Mouse (Mus musculus) neural tube, embryonic 11.5 days (tissue): Measurements from ENCODE around the gene Fance. TPM values are rescaled to one million over a fixed set of nuclear protein-coding genes. Genes with fewer than 3 reads are reported as not detected.
"Not testable (repeated sequence)": the region's sequence is repeated elsewhere in the genome, so short reads cannot be mapped to it uniquely, and the experiment has no call there.

ENCODE experiments used
- ATAC-seq: fragments of 200-750 bp; cut with Nextera tagmentation; 2 replicates; pipeline ENCODE4 v1.8.0; 2017; ENCODE audit warnings: moderate number of reproducible peaks, mild to moderate bottlenecking, moderate TSS enrichment, moderate library complexity; ENCODE audit not compliant: insufficient read depth, low FRiP score, low TSS enrichment
- DNase-seq: peaks from one replicate; pipeline ENCODE4 v3.0.0-alpha.2; 2015; ENCODE audit warnings: low spot score
- H3K27ac ChIP-seq: fragments of 300-500 bp; sonication (generic); 2 replicates; pipeline ENCODE4 v1.5.1; 2014; ENCODE audit warnings: low read depth, mild to moderate bottlenecking, low read length
- H3K27me3 ChIP-seq: fragments of 300-500 bp; sonication (generic); 2 replicates; pipeline ENCODE4 v1.6.1; 2014; ENCODE audit warnings: mild to moderate bottlenecking, low read length, mixed read lengths; ENCODE audit not compliant: control insufficient read depth, insufficient read depth
- H3K36me3 ChIP-seq: fragments of 300-500 bp; sonication (generic); 2 replicates; pipeline ENCODE4 v1.6.1; 2014; ENCODE audit warnings: mild to moderate bottlenecking, low read length, moderate library complexity, mixed read lengths; ENCODE audit not compliant: control insufficient read depth, insufficient read depth
- H3K4me1 ChIP-seq: fragments of 300-500 bp; sonication (generic); 2 replicates; pipeline ENCODE4 v1.6.1; 2014; ENCODE audit warnings: low read length, mixed read lengths; ENCODE audit not compliant: control insufficient read depth, insufficient read depth
- H3K4me2 ChIP-seq: fragments of 300-500 bp; sonication (generic); 2 replicates; pipeline ENCODE4 v1.6.1; 2014; ENCODE audit warnings: low read depth, mild to moderate bottlenecking, moderate library complexity
- H3K4me3 ChIP-seq: fragments of 300-500 bp; sonication (generic); 2 replicates; pipeline ENCODE4 v1.5.1; 2014; ENCODE audit warnings: low read depth, low read length
- H3K9ac ChIP-seq: fragments of 300-500 bp; sonication (generic); 2 replicates; pipeline ENCODE4 v1.6.1; 2014; ENCODE audit warnings: mild to moderate bottlenecking, low read length
- H3K9me3 ChIP-seq: fragments of 300-500 bp; sonication (generic); 2 replicates; pipeline ENCODE4 v1.6.1; 2016; ENCODE audit warnings: low read length; ENCODE audit not compliant: control insufficient read depth
- WGBS: fragments of 180-500 bp; shearing (Covaris S2); extraction: QIAGEN DNeasy Blood & Tissue Kit; methylation state at CpG from one replicate; pipeline ENCODE4 v1.1.7; 2014; 5-methylcytosine and 5-hydroxymethylcytosine counted together
- polyA plus RNA-seq: library from polyadenylated mRNA; unstranded; fragments of >200 nt; fragmentation: Nextera tagmentation; extraction: Ambion mirVana; gene quantifications from 2 replicates; pipeline ENCODE4 v1.2.1, GENCODE M21; 2014

The Fance gene
- polyA plus RNA-seq, 1 experiment from 2014 or later = 23.7 TPM

- H3K27me3 ChIP-seq, H3K9me3 ChIP-seq, ATAC-seq, H3K4me3 ChIP-seq, H3K36me3 ChIP-seq, H3K27ac ChIP-seq, H3K9ac ChIP-seq, H3K4me2 ChIP-seq, DNase-seq: not testable (repeated sequence)
- peaks cover 19% of the 10 kb centered on the region for H3K4me1 ChIP-seq
- 62% methylated on average over 6 of the region's 8 CpGs for WGBS
These were observed 17.3 kb downstream of the Fance start for GRCm38 (mm10) chr17:28330590-28330989.

GRCm38 (mm10) chr17:28331241-28332112 is 18.2 kb downstream of the Fance start:
- no peaks in the 10 kb centered on the region for H3K27me3 ChIP-seq
- H3K4me2 ChIP-seq = no peak overlapping the region
- H3K9me3 ChIP-seq = no peaks in the 10 kb centered on the region
- H3K27ac ChIP-seq = no peak overlapping the region
- H3K9ac ChIP-seq = no peak overlapping the region
- 38% methylated on average over 5 of the region's 7 CpGs for WGBS
- no peak overlapping the region for H3K4me3 ChIP-seq
- ATAC-seq = no peak
- peaks cover 19% of the 10 kb centered on the region for H3K4me1 ChIP-seq
- H3K36me3 ChIP-seq = peaks cover 2% of the 10 kb centered on the region
- DNase-seq = no peak

GRCm38 (mm10) chr17:28332113-28332914 is 19.0 kb downstream of the Fance start:
- DNase-seq (no peak), ATAC-seq (no peak)
- no peak overlapping the region for H3K4me2 ChIP-seq
- H3K36me3 ChIP-seq = peaks cover 2% of the 10 kb centered on the region
- no peaks in the 10 kb centered on the region for H3K27me3 ChIP-seq
- 45% methylated on average over 13 of the region's 13 CpGs for WGBS
- no peaks in the 10 kb centered on the region for H3K9me3 ChIP-seq
- peaks cover 19% of the 10 kb centered on the region for H3K4me1 ChIP-seq
- no peak overlapping the region for H3K9ac ChIP-seq
- H3K27ac ChIP-seq = no peak overlapping the region
- H3K4me3 ChIP-seq = no peak overlapping the region

GRCm38 (mm10) chr17:28332915-28333546 is 19.7 kb downstream of the Fance start:
- Histone ChIP-seq H3K36me3 (peaks cover 2% of the 10 kb centered on the region), H3K4me2 (no peak overlapping the region), H3K27ac (no peak overlapping the region), H3K9me3 (no peaks in the 10 kb centered on the region), H3K27me3 (no peaks in the 10 kb centered on the region), H3K9ac (no peak overlapping the region), H3K4me3 (no peak overlapping the region), H3K4me1 (peaks cover 12% of the 10 kb centered on the region)
- 64% methylated on average over 30 of the region's 31 CpGs for WGBS
- ATAC-seq (no peak), DNase-seq (no peak)

- H3K9me3 ChIP-seq = no peaks in the 10 kb centered on the region
- no peaks in the 10 kb centered on the region for H3K27me3 ChIP-seq
- no peaks in the 10 kb centered on the region; the same call in none of the 2 replicates for H3K36me3 ChIP-seq
- no peak overlapping the region for H3K4me2 ChIP-seq
- peaks cover 4% of the 10 kb centered on the region; the same call in 1 of the 2 replicates for H3K4me1 ChIP-seq
- WGBS = 74% methylated on average over 10 of the region's 10 CpGs
- no peak for ATAC-seq
- H3K27ac ChIP-seq = no peak overlapping the region
- DNase-seq = no peak
- H3K4me3 ChIP-seq = no peak overlapping the region
- H3K9ac ChIP-seq = no peak overlapping the region
These were observed 21.9 kb downstream of the Fance start for GRCm38 (mm10) chr17:28335267-28335666.

- ATAC-seq (no peak), DNase-seq (no peak)
- Histone ChIP-seq H3K4me1 (peaks cover 12% of the 10 kb centered on the region), H3K4me3 (no peak overlapping the region), H3K9ac (no peak overlapping the region), H3K9me3 (no peaks in the 10 kb centered on the region), H3K36me3 (peaks cover 2% of the 10 kb centered on the region), H3K27ac (no peak overlapping the region), H3K27me3 (no peaks in the 10 kb centered on the region), H3K4me2 (no peak overlapping the region)
- WGBS = 88% methylated on average over 7 of the region's 7 CpGs
These were observed 24.2 kb downstream of the Fance start for GRCm38 (mm10) chr17:28337547-28337946.

GRCm38 (mm10) chr17:28340578-28340977 is 27.3 kb downstream of the Fance start:
- ATAC-seq = peak; percentile 6; the same call in 1 of the 2 replicates
- Histone ChIP-seq H3K9ac (peak overlapping the region; percentile 52), H3K27ac (no peak overlapping the region), H3K36me3 (peaks cover 2% of the 10 kb centered on the region), H3K4me2 (no peak overlapping the region), H3K4me1 (peaks cover 16% of the 10 kb centered on the region), H3K4me3 (no peak overlapping the region; the same call in 1 of the 2 replicates), H3K9me3 (no peaks in the 10 kb centered on the region), H3K27me3 (no peaks in the 10 kb centered on the region; the same call in 1 of the 2 replicates)
- no peak for DNase-seq
- 83% methylated on average over 7 of the region's 7 CpGs for WGBS

- peaks cover 22% of the 10 kb centered on the region for H3K4me1 ChIP-seq
- ATAC-seq (peak; percentile 58; the same call in 1 of the 2 replicates), DNase-seq (peak; percentile 80)
- H3K9ac ChIP-seq = peak overlapping the region; percentile 52
- H3K27ac ChIP-seq = no peak overlapping the region
- H3K4me3 ChIP-seq = peak overlapping the region; percentile 8; the same call in 1 of the 2 replicates
- H3K27me3 ChIP-seq = peaks cover 2% of the 10 kb centered on the region; the same call in 1 of the 2 replicates
- WGBS = 4% methylated on average over 26 of the region's 26 CpGs
- no peaks in the 10 kb centered on the region for H3K9me3 ChIP-seq
- peaks cover 2% of the 10 kb centered on the region for H3K36me3 ChIP-seq
- H3K4me2 ChIP-seq = peak overlapping the region; percentile 36
These were observed 27.8 kb downstream of the Fance start for GRCm38 (mm10) chr17:28341091-28341490.
